Mouse (Mus musculus) liver, postnatal 0 days (tissue): ENCODE data around the gene Ier2. TPM values are rescaled to one million over a fixed set of nuclear protein-coding genes. Genes with fewer than 3 reads are reported as not detected.

Source experiments
- ATAC-seq: fragments of 200-750 bp; cut with Nextera tagmentation; 2 replicates; pipeline ENCODE4 v1.8.0; 2017; ENCODE audit warnings: mild to moderate bottlenecking, moderate library complexity
- DNase-seq: peaks from one replicate; pipeline ENCODE4 v3.0.0-alpha.2; 2016
- H3K27ac ChIP-seq: fragments of 300-500 bp; sonication (generic); 2 replicates; pipeline ENCODE4 v1.5.1; 2014; ENCODE audit warnings: antibody characterized with exemption, moderate library complexity, mild to moderate bottlenecking, low read depth
- H3K27me3 ChIP-seq: fragments of 300-500 bp; sonication (generic); 2 replicates; pipeline ENCODE4 v1.6.1; 2014; ENCODE audit warnings: low read length, control low read depth, mixed read lengths; ENCODE audit not compliant: insufficient read depth
- H3K36me3 ChIP-seq: fragments of 300-500 bp; sonication (generic); replicated peaks from 2 replicates; pipeline ENCODE4 v1.6.1; 2014; ENCODE audit warnings: mild to moderate bottlenecking, control low read depth, low read length, moderate library complexity, mixed read lengths; ENCODE audit not compliant: insufficient read depth
- H3K4me1 ChIP-seq: fragments of 300-500 bp; sonication (generic); 2 replicates; pipeline ENCODE4 v1.6.1; 2014; ENCODE audit warnings: antibody characterized with exemption, mild to moderate bottlenecking, control low read depth; ENCODE audit not compliant: insufficient read depth
- H3K4me2 ChIP-seq: fragments of 300-500 bp; sonication (generic); 2 replicates; pipeline ENCODE4 v1.6.1; 2014; ENCODE audit warnings: low read depth, mild to moderate bottlenecking, low read length, moderate library complexity, mixed read lengths
- H3K4me3 ChIP-seq: fragments of 300-500 bp; sonication (generic); 2 replicates; pipeline ENCODE4 v1.5.1; 2014; ENCODE audit warnings: low read depth, low read length
- H3K9ac ChIP-seq: fragments of 300-500 bp; sonication (generic); replicated peaks from 2 replicates; pipeline ENCODE4 v1.6.1; 2014; ENCODE audit warnings: mild to moderate bottlenecking, moderate library complexity
- H3K9me3 ChIP-seq: fragments of 300-500 bp; sonication (generic); 2 replicates; pipeline ENCODE4 v1.6.1; 2016; ENCODE audit warnings: mild to moderate bottlenecking, control low read depth, low read length, mixed read lengths
- CTCF ChIP-seq: sonication (generic); IDR thresholded peaks from 2 replicates; pipeline ENCODE4 v1.5.1; 2016; ENCODE audit warnings: antibody characterized with exemption, low read depth
- EP300 ChIP-seq: IDR thresholded peaks from 2 replicates; pipeline ENCODE4 v1.6.1; 2016; ENCODE audit warnings: antibody characterized with exemption, low read depth, mild to moderate bottlenecking
- WGBS: fragments of 180-500 bp; shearing (Covaris S2); extraction: QIAGEN DNeasy Blood & Tissue Kit; methylation state at CpG from one replicate; pipeline ENCODE4 v1.1.7; 2014; ENCODE audit not compliant: insufficient replicate concordance; 5-methylcytosine and 5-hydroxymethylcytosine counted together
- polyA plus RNA-seq: library from polyadenylated mRNA; unstranded; fragments of >200 nt; fragmentation: Nextera tagmentation; extraction: Ambion mirVana; gene quantifications from 2 replicates; pipeline ENCODE4 v1.2.1, GENCODE M21; 2015

Ier2 gene
- polyA plus RNA-seq, 1 experiment from 2014 or later: 32.3 TPM

DNA sequence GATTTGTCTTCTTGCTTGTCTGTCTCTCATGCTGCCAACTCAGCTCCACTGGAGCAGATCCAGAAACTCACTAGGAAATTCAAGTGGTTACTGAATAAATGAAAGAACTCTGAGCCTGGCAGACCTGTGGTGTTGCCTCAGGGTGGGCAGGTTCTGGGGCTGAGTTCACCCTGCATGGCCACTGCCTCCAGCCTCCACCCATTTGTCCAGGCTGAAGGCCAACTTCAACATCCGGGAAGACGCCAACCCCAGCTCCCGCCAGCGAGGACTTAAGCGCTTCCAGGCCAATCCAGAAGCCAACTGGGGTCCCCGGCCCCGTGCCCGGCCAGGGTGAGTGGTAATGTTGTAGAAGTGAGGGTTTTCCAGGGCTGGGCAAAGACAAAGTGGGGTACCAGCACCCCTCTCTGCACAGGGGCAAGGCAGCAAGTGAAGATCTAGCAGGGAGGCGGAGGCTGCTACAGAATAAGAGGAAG, 36.3 kb upstream of the Ier2 start:
- ATAC-seq: peak; percentile 2; the same call in 1 of the 2 replicates
- WGBS: 74% methylated on average over 9 of the region's 9 CpGs
- H3K27me3 ChIP-seq: no peaks in the 10 kb centered on the region
- no peak overlapping the region for H3K4me3 ChIP-seq
- H3K27ac ChIP-seq: peak overlapping the region; percentile 95
- no peak for TF ChIP-seq CTCF
- TF ChIP-seq EP300: no peak
- H3K9ac ChIP-seq: no peak overlapping the region; the same call in 1 of the 2 replicates
- H3K4me2 ChIP-seq: peak overlapping the region; percentile 37; the same call in 1 of the 2 replicates
- peak; percentile 60 for DNase-seq
- peaks cover 52% of the 10 kb centered on the region for H3K36me3 ChIP-seq
- no peaks in the 10 kb centered on the region for H3K9me3 ChIP-seq
- peaks cover 37% of the 10 kb centered on the region for H3K4me1 ChIP-seq

- Histone ChIP-seq H3K4me3 (no peak overlapping the region), H3K36me3 (peaks cover 51% of the 10 kb centered on the region), H3K9me3 (no peaks in the 10 kb centered on the region), H3K4me1 (peaks cover 31% of the 10 kb centered on the region), H3K4me2 (no peak overlapping the region), H3K27ac (no peak overlapping the region), H3K9ac (no peak overlapping the region), H3K27me3 (no peaks in the 10 kb centered on the region)
- no peak for ATAC-seq
- 81% methylated on average over 5 of the region's 5 CpGs for WGBS
- TF ChIP-seq CTCF (no peak), EP300 (no peak)
- no peak for DNase-seq
Observed at GRCm38 (mm10) chr8:84698288-84698687, 35.6 kb upstream of the Ier2 start.

DNA sequence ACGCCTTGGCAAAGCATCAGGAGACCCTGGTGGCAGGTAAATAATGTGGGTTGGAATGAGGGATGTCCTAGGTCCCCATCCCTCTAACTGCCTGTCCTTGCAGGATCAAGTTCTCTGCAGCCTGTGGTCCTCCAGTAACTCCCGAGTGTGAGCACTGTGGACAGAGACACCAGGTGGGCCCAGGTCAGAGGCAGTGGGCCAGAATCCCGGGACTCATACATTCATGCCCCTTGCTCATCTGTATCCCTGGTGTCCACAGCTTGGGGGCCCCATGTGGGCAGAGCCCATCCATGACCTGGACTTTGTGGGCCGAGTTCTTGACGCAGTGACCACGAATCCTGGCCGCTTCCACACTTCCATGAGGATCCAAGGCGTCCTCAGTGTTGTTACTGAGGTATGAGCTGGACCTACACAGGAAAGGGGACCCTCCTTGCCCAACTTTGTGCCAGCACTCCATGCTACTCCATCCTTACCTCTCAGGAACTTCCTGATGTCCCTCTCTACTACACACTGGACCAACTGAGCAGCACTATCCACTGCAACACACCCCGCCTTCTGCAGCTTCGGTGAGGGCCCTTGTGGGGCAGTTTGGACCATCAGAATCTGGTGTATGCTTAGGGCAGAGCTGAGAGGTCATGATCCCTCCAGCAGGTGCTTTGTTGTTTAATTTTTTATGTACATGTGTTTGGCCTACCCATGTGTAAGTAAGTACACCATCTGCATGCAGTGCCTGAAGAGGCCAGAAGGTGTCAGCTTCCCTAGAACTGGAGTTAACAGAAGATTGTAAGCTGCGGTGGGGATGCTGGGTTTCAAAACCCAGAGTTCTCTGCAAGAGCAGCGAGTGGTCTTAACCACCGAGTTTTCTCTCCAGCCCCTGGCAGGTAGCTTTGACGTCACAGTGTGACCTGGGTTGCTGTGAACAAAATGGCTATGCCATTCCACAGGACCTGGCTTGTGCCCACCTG, 34.8 kb upstream of the Ier2 start:
- H3K36me3 ChIP-seq: peaks cover 47% of the 10 kb centered on the region

GRCm38 (mm10) chr8:84695140-84695539, 32.5 kb upstream of the Ier2 start:
- H3K9ac ChIP-seq: no peak overlapping the region
- 78% methylated on average over 6 of the region's 6 CpGs for WGBS
- H3K4me3 ChIP-seq: no peak overlapping the region
- no peaks in the 10 kb centered on the region for H3K9me3 ChIP-seq
- H3K4me2 ChIP-seq: no peak overlapping the region
- peaks cover 22% of the 10 kb centered on the region for H3K4me1 ChIP-seq
- DNase-seq (no peak), ATAC-seq (no peak)
- H3K27ac ChIP-seq: no peak overlapping the region
- H3K36me3 ChIP-seq: peaks cover 50% of the 10 kb centered on the region
- no peaks in the 10 kb centered on the region for H3K27me3 ChIP-seq
- no peak for TF ChIP-seq EP300
- no peak for TF ChIP-seq CTCF

More for the DNA sequence above, 34.8 kb upstream of the Ier2 start:
- Histone ChIP-seq H3K4me3 (no peak overlapping the region), H3K4me2 (no peak overlapping the region), H3K27me3 (no peaks in the 10 kb centered on the region), H3K9ac (no peak overlapping the region), H3K9me3 (no peaks in the 10 kb centered on the region), H3K27ac (no peak overlapping the region), H3K4me1 (peaks cover 29% of the 10 kb centered on the region)
- ATAC-seq (no peak), DNase-seq (peak; percentile 73)
- WGBS: 78% methylated on average over 14 of the region's 14 CpGs
- TF ChIP-seq CTCF: peak; percentile 80
- no peak for TF ChIP-seq EP300

GRCm38 (mm10) chr8:84693332-84693731, 30.7 kb upstream of the Ier2 start:
- Histone ChIP-seq H3K9ac (no peak overlapping the region), H3K36me3 (peaks cover 42% of the 10 kb centered on the region), H3K9me3 (no peaks in the 10 kb centered on the region), H3K4me1 (peaks cover 22% of the 10 kb centered on the region), H3K27ac (no peak overlapping the region), H3K27me3 (no peaks in the 10 kb centered on the region), H3K4me3 (no peak overlapping the region), H3K4me2 (no peak overlapping the region)
- DNase-seq (no peak), ATAC-seq (no peak)
- TF ChIP-seq CTCF (no peak), EP300 (no peak)
- WGBS: 83% methylated on average over 4 of the region's 4 CpGs
